Mouse (Mus musculus): ENCODE data around the gene Gatd1. TPM values are rescaled to one million over a fixed set of nuclear protein-coding genes. Genes with fewer than 3 reads are reported as not detected.

Gene Gatd1
- polyA plus RNA-seq, 1 experiment from 2014 or later = 49.2 TPM

DNA sequence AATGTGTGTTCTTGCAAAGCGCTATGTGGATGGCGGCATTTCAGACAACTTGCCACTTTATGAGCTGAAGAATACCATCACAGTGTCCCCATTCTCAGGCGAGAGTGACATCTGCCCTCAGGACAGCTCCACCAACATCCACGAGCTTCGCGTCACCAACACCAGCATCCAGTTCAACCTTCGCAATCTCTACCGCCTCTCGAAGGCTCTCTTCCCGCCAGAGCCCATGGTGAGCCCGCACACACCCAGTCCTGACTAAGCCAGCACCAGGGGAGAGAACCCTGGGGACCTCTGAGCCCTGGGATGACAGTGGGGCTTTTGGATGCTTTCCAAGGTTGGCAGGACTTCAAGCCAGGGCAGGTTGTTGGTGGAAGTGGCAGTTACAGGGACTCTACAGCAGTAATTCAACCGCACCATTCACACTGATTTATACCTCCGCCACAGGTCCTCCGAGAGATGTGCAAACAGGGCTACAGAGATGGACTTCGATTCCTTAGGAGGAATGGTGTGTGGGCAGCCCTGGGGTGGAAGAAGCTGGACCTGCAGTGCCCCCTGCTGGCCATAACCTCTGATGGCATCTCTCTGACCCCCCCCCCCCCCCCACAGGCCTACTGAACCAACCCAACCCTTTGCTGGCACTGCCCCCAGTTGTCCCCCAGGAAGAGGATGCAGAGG is 44.2 kb upstream of the Gatd1 start:
- peaks cover 37% of the 10 kb centered on the region for H3K27me3 ChIP-seq (replicated peaks; ENCODE audit: control insufficient read depth, insufficient read depth, low read length)
- H3K9me3 ChIP-seq (ENCODE audit: control insufficient read depth, low read length) = no peaks in the 10 kb centered on the region
- no peak for ATAC-seq (replicated peaks; ENCODE audit: low FRiP score, low TSS enrichment, low read depth)
- 77% methylated on average over 15 of the region's 15 CpGs for WGBS
- no peak for DNase-seq (ENCODE audit: low spot score)
- H3K27ac ChIP-seq (ENCODE audit: low read depth) = no peak overlapping the region
- no peak overlapping the region for H3K9ac ChIP-seq (ENCODE audit: low read length)
- H3K4me2 ChIP-seq (ENCODE audit: low read length) = no peak overlapping the region
- H3K4me1 ChIP-seq (replicated peaks; ENCODE audit: control insufficient read depth, insufficient read depth, low read length) = peaks cover 7% of the 10 kb centered on the region; the same call in 1 of the 2 replicates
- H3K4me3 ChIP-seq (ENCODE audit: low read depth, low read length) = no peak overlapping the region
- H3K36me3 ChIP-seq (ENCODE audit: control insufficient read depth, insufficient read depth, low read length) = 0 out of 2 replicates have a peak, but pooled peaks cover 3% of the 10 kb centered on the region

DNA sequence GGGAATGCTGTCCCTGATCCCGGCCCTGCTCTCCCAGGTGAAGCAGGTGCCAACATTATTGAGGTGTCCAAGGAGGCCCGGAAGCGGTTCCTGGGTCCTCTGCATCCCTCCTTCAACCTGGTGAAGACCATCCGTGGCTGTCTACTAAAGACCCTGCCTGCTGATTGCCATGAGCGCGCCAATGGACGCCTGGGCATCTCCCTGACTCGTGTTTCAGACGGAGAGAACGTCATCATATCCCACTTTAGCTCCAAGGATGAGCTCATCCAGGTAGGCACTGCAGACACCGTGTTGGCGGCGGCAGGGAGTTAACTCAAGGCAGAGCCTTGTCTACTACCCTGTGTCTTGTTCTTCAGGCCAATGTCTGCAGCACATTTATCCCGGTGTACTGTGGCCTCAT is 43.3 kb upstream of the Gatd1 start:
- ATAC-seq (replicated peaks; ENCODE audit: low FRiP score, low TSS enrichment, low read depth) (no peak), DNase-seq (ENCODE audit: low spot score) (no peak)
- Histone ChIP-seq H3K4me1 (replicated peaks; ENCODE audit: control insufficient read depth, insufficient read depth, low read length) (peaks cover 7% of the 10 kb centered on the region; the same call in 1 of the 2 replicates), H3K9me3 (ENCODE audit: control insufficient read depth, low read length) (no peaks in the 10 kb centered on the region), H3K27ac (ENCODE audit: low read depth) (no peak overlapping the region), H3K4me2 (ENCODE audit: low read length) (no peak overlapping the region), H3K36me3 (ENCODE audit: control insufficient read depth, insufficient read depth, low read length) (peaks cover 4% of the 10 kb centered on the region; the same call in 1 of the 2 replicates), H3K27me3 (replicated peaks; ENCODE audit: control insufficient read depth, insufficient read depth, low read length) (peaks cover 28% of the 10 kb centered on the region), H3K4me3 (ENCODE audit: low read depth, low read length) (no peak overlapping the region), H3K9ac (ENCODE audit: low read length) (no peak overlapping the region)
- 92% methylated on average over 14 of the region's 14 CpGs for WGBS

DNA sequence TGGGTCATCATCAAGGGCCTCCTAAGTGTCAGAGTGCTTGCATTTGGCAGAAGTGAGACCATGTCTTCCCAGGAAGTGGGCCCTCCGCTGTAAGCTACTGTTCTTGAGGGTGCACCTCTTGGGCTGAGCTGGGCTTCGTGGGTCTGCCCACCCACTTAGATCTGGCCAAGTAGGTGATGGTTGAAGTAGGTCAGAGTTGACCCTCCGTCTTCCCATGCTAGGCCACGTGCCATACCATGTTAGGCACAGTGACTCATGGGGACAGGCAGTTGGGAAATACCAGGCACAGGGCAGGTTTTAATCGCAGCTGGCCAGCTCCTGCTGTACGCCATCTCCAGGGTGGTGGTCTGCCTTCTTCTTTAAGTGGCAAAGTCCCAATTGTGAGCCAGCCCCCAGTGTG is 42.8 kb upstream of the Gatd1 start:
- H3K4me2 ChIP-seq (ENCODE audit: low read length) = no peak overlapping the region
- H3K4me1 ChIP-seq (replicated peaks; ENCODE audit: control insufficient read depth, insufficient read depth, low read length) = 0 out of 2 replicates have a peak, but pooled peaks cover 4% of the 10 kb centered on the region
- no peak overlapping the region for H3K4me3 ChIP-seq (ENCODE audit: low read depth, low read length)
- no peak overlapping the region for H3K9ac ChIP-seq (ENCODE audit: low read length)
- H3K27me3 ChIP-seq (replicated peaks; ENCODE audit: control insufficient read depth, insufficient read depth, low read length) = peaks cover 23% of the 10 kb centered on the region
- H3K9me3 ChIP-seq (ENCODE audit: control insufficient read depth, low read length) = no peaks in the 10 kb centered on the region
- ATAC-seq (replicated peaks; ENCODE audit: low FRiP score, low TSS enrichment, low read depth) (no peak), DNase-seq (ENCODE audit: low spot score) (no peak)
- peaks cover 9% of the 10 kb centered on the region; the same call in 1 of the 2 replicates for H3K36me3 ChIP-seq (ENCODE audit: control insufficient read depth, insufficient read depth, low read length)
- H3K27ac ChIP-seq (ENCODE audit: low read depth) = no peak overlapping the region
- 85% methylated on average over 6 of the region's 6 CpGs for WGBS

DNA sequence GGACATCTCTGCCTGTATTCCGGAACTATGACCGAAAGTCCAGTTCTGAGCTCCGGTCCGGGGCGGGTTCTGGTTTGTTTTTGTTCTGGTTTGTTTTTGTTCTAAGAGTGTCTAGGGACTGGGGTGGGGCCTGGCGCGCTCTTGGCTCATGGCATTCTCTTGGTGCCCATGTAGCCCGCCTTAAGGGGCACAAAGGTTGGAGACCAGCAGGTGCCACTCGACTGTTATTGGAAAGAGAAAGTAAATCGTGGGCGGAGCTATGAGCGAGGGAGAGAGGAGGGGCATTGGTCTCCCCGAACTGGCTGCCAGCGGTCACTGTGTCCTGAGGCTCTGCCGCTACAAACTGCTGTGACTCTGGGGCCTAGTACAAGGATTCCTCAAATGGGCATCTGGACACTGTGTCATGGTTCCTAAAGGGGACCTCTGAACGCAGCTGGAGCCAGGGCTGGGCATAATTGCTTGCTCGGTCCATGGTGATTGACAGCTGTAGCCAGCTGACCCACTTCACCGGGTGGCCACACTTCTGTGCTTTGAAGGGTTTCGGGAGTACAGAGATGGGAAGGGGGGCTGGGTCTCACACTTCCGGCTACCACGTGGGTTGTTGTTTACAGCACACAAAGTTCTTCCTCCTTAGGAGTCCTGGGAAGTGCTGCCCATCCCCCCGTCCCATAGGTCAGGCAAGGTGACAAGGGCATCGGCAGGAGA is 41.8 kb upstream of the Gatd1 start:
- under 1% methylated on average over 23 of the region's 23 CpGs for WGBS
- peak; percentile 85 for DNase-seq (ENCODE audit: low spot score)
- H3K36me3 ChIP-seq (ENCODE audit: control insufficient read depth, insufficient read depth, low read length) = peaks cover 19% of the 10 kb centered on the region

DNA sequence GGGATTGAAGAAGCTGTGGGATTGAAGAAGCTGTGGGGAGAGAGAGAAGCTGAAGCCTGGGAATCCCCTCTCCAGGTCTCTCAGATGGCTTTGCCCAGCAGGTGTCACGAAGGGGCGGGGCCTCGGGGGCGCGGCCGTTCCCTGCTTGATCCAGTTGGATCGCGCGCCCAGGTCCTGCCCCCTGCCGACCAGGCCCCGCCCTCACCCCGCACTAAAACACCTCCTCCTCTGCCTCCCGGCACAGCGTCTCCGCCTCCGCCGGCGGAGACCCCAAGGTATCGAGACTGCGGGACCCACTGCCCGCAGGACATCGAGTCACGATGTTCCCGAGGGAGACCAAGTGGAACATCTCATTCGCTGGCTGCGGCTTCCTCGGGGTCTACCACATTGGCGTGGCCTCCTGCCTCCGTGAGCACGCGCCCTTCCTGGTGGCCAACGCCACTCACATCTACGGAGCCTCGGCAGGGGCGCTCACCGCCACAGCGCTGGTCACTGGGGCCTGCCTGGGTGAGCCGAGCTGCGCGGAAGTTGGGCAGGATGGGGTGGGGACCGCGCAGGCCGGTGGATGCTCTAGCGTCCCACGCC is 41.1 kb upstream of the Gatd1 start, which contains the start of gene Pnpla2:
Gene Pnpla2 (plus strand): TSS at position 232 of the 585 bp plus-strand sequence.
- WGBS = under 1% methylated on average over 42 of the region's 45 CpGs
- peak within 1 kb of the TSS; percentile 64 for H3K4me2 ChIP-seq (ENCODE audit: low read length)
- ATAC-seq (replicated peaks; ENCODE audit: low FRiP score, low TSS enrichment, low read depth) = peak; percentile 82

More for the DNA sequence above, 41.8 kb upstream of the Gatd1 start:
- Histone ChIP-seq H3K27ac (ENCODE audit: low read depth) (peak overlapping the region; percentile 36; the same call in 1 of the 2 replicates), H3K4me2 (ENCODE audit: low read length) (peak overlapping the region; percentile 64), H3K9me3 (ENCODE audit: control insufficient read depth, low read length) (no peaks in the 10 kb centered on the region), H3K4me3 (ENCODE audit: low read depth, low read length) (peak overlapping the region; percentile 51), H3K9ac (ENCODE audit: low read length) (peak overlapping the region; percentile 48), H3K4me1 (replicated peaks; ENCODE audit: control insufficient read depth, insufficient read depth, low read length) (0 out of 2 replicates have a peak, but pooled peaks cover 4% of the 10 kb centered on the region), H3K27me3 (replicated peaks; ENCODE audit: control insufficient read depth, insufficient read depth, low read length) (peaks cover 13% of the 10 kb centered on the region)
- peak; percentile 29; the same call in 1 of the 2 replicates for ATAC-seq (replicated peaks; ENCODE audit: low FRiP score, low TSS enrichment, low read depth)

DNA sequence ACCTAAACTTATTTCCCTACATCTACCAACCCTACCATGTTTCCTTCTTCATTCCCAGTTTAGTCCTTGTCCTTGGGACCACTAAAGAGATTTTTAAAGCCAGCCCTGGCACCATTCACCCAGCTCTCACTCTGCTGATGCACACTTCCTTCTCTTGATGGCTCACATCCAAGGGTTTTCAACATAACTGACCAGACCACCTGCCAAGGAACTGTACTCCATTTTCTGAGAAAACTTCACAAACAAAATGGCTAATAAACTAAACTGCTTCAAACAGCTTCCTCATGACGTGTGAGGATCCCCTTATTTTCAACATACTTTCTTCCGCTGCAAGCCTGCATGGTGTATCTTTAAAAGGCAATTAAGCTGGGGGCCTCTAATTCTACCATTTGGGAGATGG is 39.7 kb upstream of the Gatd1 start:
- H3K36me3 ChIP-seq (ENCODE audit: control insufficient read depth, insufficient read depth, low read length) = peaks cover 34% of the 10 kb centered on the region
- H3K27ac ChIP-seq (ENCODE audit: low read depth) = no peak overlapping the region
- H3K4me1 ChIP-seq (replicated peaks; ENCODE audit: control insufficient read depth, insufficient read depth, low read length) = peaks cover 9% of the 10 kb centered on the region
- no peaks in the 10 kb centered on the region for H3K27me3 ChIP-seq (replicated peaks; ENCODE audit: control insufficient read depth, insufficient read depth, low read length)
- no peaks in the 10 kb centered on the region for H3K9me3 ChIP-seq (ENCODE audit: control insufficient read depth, low read length)
- H3K4me2 ChIP-seq (ENCODE audit: low read length) = no peak overlapping the region
- no peak for ATAC-seq (replicated peaks; ENCODE audit: low FRiP score, low TSS enrichment, low read depth)
- no peak overlapping the region for H3K4me3 ChIP-seq (ENCODE audit: low read depth, low read length)
- WGBS = 66% methylated on average over 2 of the region's 2 CpGs
- no peak for DNase-seq (ENCODE audit: low spot score)
- H3K9ac ChIP-seq (ENCODE audit: low read length) = no peak overlapping the region

More for the DNA sequence above, 41.1 kb upstream of the Gatd1 start, which contains the start of gene Pnpla2:
- Histone ChIP-seq H3K9me3 (ENCODE audit: control insufficient read depth, low read length) (no peaks in the 10 kb centered on the region), H3K4me1 (replicated peaks; ENCODE audit: control insufficient read depth, insufficient read depth, low read length) (0 out of 2 replicates have a peak, but pooled peaks cover 4% of the 10 kb centered on the region), H3K36me3 (ENCODE audit: control insufficient read depth, insufficient read depth, low read length) (peaks cover 26% of the 10 kb centered on the region), H3K4me3 (ENCODE audit: low read depth, low read length) (peak within 1 kb of the TSS; percentile 51), H3K27me3 (replicated peaks; ENCODE audit: control insufficient read depth, insufficient read depth, low read length) (peaks cover 6% of the 10 kb centered on the region; the same call in 1 of the 2 replicates), H3K9ac (ENCODE audit: low read length) (peak within 1 kb of the TSS; percentile 48), H3K27ac (ENCODE audit: low read depth) (peak within 1 kb of the TSS; percentile 36; the same call in 1 of the 2 replicates)
- DNase-seq (ENCODE audit: low spot score) = peak; percentile 95

DNA sequence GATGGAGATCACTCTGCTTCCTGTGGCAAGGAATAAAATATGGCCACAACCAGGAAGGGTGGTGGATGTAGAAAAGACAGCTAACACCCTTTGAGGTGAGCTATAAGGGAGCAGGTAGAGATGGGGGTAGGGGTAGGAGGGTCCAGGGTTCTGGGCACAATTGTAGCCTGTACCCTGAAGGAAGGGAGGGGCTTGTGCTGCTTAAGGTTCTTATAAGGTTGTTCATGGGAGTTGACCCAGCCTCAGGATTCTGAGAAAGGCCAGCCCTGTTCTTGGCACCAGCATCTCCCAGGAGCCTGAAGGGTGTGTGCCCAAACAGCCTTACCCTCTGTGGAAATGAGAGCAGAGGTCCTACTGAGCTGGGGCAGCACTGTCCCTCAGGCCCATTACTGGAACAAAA is 38.0 kb upstream of the Gatd1 start:
- DNase-seq (ENCODE audit: low spot score) = no peak
- Histone ChIP-seq H3K9ac (ENCODE audit: low read length) (no peak overlapping the region), H3K4me2 (ENCODE audit: low read length) (no peak overlapping the region), H3K4me3 (ENCODE audit: low read depth, low read length) (no peak overlapping the region), H3K9me3 (ENCODE audit: control insufficient read depth, low read length) (no peaks in the 10 kb centered on the region), H3K36me3 (ENCODE audit: control insufficient read depth, insufficient read depth, low read length) (peaks cover 38% of the 10 kb centered on the region), H3K27me3 (replicated peaks; ENCODE audit: control insufficient read depth, insufficient read depth, low read length) (no peaks in the 10 kb centered on the region), H3K27ac (ENCODE audit: low read depth) (no peak overlapping the region), H3K4me1 (replicated peaks; ENCODE audit: control insufficient read depth, insufficient read depth, low read length) (peaks cover 15% of the 10 kb centered on the region)
- no peak for ATAC-seq (replicated peaks; ENCODE audit: low FRiP score, low TSS enrichment, low read depth)

DNA sequence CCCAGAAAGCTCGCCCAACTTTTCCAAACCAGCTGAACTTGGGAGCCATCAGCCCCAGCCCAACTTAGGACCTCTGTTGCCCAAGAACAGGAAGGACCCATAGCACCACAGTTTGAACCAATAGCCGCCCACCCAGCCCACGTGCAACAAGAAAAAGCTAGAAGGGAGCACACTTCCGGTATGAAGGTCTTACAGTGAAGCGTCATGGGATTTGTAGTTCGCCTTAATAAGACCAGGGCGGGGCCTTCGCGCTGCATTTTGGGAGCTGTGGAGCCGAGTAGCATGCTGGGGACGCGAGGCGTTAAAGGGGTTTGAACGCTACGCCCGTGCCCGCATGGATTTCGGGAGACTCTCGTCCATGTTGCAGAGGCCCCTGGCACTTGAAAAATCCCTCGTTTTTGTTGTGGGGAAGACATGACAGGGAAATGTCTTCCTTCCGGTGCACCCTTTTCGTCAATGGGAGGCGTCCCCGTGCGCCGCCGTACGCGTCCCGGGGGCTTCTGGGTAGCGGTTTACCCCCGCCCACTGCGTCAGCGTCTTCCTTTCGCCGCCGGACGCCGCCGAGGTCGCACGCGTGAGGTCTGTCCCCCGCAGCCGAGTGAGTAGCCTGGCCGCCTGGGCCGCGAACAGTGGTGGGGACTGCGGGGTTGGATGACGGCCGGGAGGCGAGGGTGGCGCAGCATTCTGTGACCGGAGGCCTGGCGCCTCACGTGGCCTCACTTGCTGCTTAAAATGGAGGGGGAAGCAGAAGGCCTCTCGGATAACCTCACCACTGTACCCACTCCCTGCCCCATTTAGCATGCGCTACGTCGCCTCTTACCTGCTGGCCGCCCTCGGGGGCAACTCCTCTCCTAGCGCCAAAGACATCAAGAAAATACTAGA is 33.4 kb upstream of the Gatd1 start, which contains the start of gene Rplp2:
Gene Rplp2 (plus strand): TSS at position 261 of the 882 bp plus-strand sequence.
- H3K27ac ChIP-seq (ENCODE audit: low read depth) = peak within 1 kb of the TSS; percentile 81
- peaks cover 38% of the 10 kb centered on the region for H3K36me3 ChIP-seq (ENCODE audit: control insufficient read depth, insufficient read depth, low read length)
- H3K9ac ChIP-seq (ENCODE audit: low read length) = peak within 1 kb of the TSS; percentile 92
- H3K4me3 ChIP-seq (ENCODE audit: low read depth, low read length) = peak within 1 kb of the TSS; percentile 87
- H3K9me3 ChIP-seq (ENCODE audit: control insufficient read depth, low read length) = no peaks in the 10 kb centered on the region
- H3K4me2 ChIP-seq (ENCODE audit: low read length) = peak within 1 kb of the TSS; percentile 95
- DNase-seq (ENCODE audit: low spot score) (peak; percentile 99), ATAC-seq (replicated peaks; ENCODE audit: low FRiP score, low TSS enrichment, low read depth) (peak; percentile 91)
- 0% methylated on average over 63 of the region's 63 CpGs for WGBS
- H3K4me1 ChIP-seq (replicated peaks; ENCODE audit: control insufficient read depth, insufficient read depth, low read length) = peaks cover 22% of the 10 kb centered on the region
- H3K27me3 ChIP-seq (replicated peaks; ENCODE audit: control insufficient read depth, insufficient read depth, low read length) = no peaks in the 10 kb centered on the region

Data from intestine, embryonic 14.5 days (tissue).